Mouse (Mus musculus) hindbrain, embryonic 16.5 days (tissue): ENCODE results near the gene Rnf130. TPM values are rescaled to one million over a fixed set of nuclear protein-coding genes. Genes with fewer than 3 reads are reported as not detected.

Source experiments
- ATAC-seq: fragments of 200-750 bp; cut with Nextera tagmentation; 2 replicates; pipeline ENCODE4 v1.8.0; 2017; ENCODE audit warnings: moderate TSS enrichment, moderate library complexity
- H3K27ac ChIP-seq: fragments of 300-500 bp; sonication (generic); 2 replicates; pipeline ENCODE4 v1.5.1; 2014; ENCODE audit warnings: low read depth, mild to moderate bottlenecking, control low read depth, low read length, moderate library complexity
- H3K27me3 ChIP-seq: fragments of 300-500 bp; sonication (generic); replicated peaks from 2 replicates; pipeline ENCODE4 v1.6.1; 2014; ENCODE audit warnings: low read length; ENCODE audit not compliant: control insufficient read depth, insufficient read depth
- H3K36me3 ChIP-seq: fragments of 300-500 bp; sonication (generic); 2 replicates; pipeline ENCODE4 v1.6.1; 2014; ENCODE audit warnings: mild to moderate bottlenecking, low read length, moderate library complexity, mixed read lengths; ENCODE audit not compliant: control insufficient read depth, insufficient read depth
- H3K4me1 ChIP-seq: fragments of 300-500 bp; sonication (generic); 2 replicates; pipeline ENCODE4 v1.6.1; 2014; ENCODE audit warnings: low read depth, low read length; ENCODE audit not compliant: control insufficient read depth, insufficient read depth
- H3K4me2 ChIP-seq: fragments of 300-500 bp; sonication (generic); 2 replicates; pipeline ENCODE4 v1.6.1; 2014; ENCODE audit warnings: mild to moderate bottlenecking, low read length, control low read depth, moderate library complexity
- H3K4me3 ChIP-seq: fragments of 300-500 bp; sonication (generic); 2 replicates; pipeline ENCODE4 v1.5.1; 2014; ENCODE audit warnings: mild to moderate bottlenecking, low read length, control low read depth, moderate library complexity
- H3K9ac ChIP-seq: fragments of 300-500 bp; sonication (generic); 2 replicates; pipeline ENCODE4 v1.6.1; 2014; ENCODE audit warnings: low read depth, mild to moderate bottlenecking, control low read depth, low read length, moderate library complexity
- H3K9me3 ChIP-seq: fragments of 300-500 bp; sonication (generic); 2 replicates; pipeline ENCODE4 v1.6.1; 2014; ENCODE audit warnings: mild to moderate bottlenecking, low read length, moderate library complexity; ENCODE audit not compliant: control insufficient read depth
- WGBS: fragments of 180-500 bp; shearing (Covaris S2); extraction: QIAGEN DNeasy Blood & Tissue Kit; methylation state at CpG from one replicate; pipeline ENCODE4 v1.1.7; 2014; 5-methylcytosine and 5-hydroxymethylcytosine counted together
- polyA plus RNA-seq: library from polyadenylated mRNA; unstranded; fragments of >200 nt; fragmentation: Nextera tagmentation; extraction: Ambion mirVana; gene quantifications from 2 replicates; pipeline ENCODE4 v1.2.1, GENCODE M21; 2015

Rnf130 gene
- polyA plus RNA-seq, 1 experiment from 2014 or later: 32.6 TPM

DNA sequence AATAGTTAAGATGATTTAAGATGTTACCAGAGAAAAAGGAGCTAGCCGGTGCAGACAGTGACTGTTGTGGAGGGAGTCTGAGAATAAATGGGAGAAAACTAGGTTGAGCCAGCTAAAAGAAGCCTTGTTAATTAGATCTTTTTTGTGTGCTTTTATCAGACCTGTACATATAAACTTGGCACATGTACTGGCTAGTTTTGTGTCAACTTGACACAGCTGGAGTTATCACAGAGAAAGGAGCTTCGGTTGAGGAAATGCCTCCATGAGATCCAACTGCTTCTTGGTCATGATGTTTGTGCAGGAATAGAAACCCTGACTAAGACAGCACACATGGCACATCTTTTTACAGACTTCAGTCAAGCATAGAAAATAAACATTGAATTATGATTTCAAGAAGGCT, 32.6 kb downstream of the Rnf130 start:
- Histone ChIP-seq H3K9ac (no peak overlapping the region), H3K4me2 (no peak overlapping the region), H3K9me3 (no peaks in the 10 kb centered on the region), H3K27ac (no peak overlapping the region), H3K4me1 (peaks cover 3% of the 10 kb centered on the region; the same call in 1 of the 2 replicates), H3K27me3 (no peaks in the 10 kb centered on the region), H3K36me3 (peaks cover 3% of the 10 kb centered on the region; the same call in 1 of the 2 replicates), H3K4me3 (no peak overlapping the region)
- ATAC-seq: no peak
- WGBS: 60% methylated on average over 2 of the region's 2 CpGs

DNA sequence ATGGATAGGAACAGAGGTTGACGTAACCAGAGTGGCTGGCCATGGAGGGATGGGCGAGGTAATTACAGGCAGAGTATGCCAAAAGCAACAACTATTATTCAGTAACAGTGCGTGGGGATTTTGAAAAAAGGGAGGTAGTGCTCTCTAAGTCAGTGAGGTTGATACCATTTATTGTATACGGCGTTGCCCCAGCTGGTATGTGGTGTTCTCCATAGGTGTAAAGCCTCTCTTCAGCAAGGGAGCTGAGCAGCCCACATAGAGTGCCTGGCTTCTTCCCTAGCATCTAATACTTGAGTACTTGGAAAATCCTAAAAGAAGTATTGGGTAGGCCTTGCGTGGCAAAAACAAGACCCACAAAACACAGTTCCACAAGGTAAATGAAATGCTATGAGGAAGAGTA, 33.1 kb downstream of the Rnf130 start:
- Histone ChIP-seq H3K27ac (no peak overlapping the region), H3K36me3 (peaks cover 3% of the 10 kb centered on the region; the same call in 1 of the 2 replicates), H3K9me3 (no peaks in the 10 kb centered on the region), H3K27me3 (no peaks in the 10 kb centered on the region), H3K4me3 (no peak overlapping the region), H3K4me1 (peaks cover 3% of the 10 kb centered on the region; the same call in 1 of the 2 replicates), H3K4me2 (no peak overlapping the region), H3K9ac (no peak overlapping the region)
- WGBS: 94% methylated on average over 6 of the region's 6 CpGs
- ATAC-seq: no peak

DNA sequence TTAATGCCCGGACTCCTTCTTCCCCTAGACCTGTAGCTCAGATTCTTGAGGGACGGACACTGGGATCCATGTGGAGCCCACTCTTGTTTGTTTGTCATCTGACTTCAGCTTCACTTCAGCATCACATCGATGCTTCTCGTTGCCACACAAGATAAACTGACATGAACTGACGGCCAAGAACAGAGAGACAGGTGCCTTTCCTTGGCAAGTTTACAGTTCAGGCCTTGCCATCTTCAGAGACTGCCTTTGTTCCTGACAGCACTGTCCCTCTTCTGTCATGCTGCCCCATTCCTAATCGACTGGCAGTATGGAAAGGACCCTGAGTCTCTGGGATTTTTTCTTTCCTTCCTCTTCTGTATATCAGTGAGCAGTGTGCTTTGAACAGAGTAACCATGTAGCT, 33.9 kb downstream of the Rnf130 start:
- WGBS: 76% methylated on average over 6 of the region's 6 CpGs
- no peaks in the 10 kb centered on the region for H3K27me3 ChIP-seq
- no peak for ATAC-seq
- H3K4me1 ChIP-seq: peaks cover 3% of the 10 kb centered on the region; the same call in 1 of the 2 replicates
- no peak overlapping the region for H3K27ac ChIP-seq
- H3K9ac ChIP-seq: no peak overlapping the region
- no peak overlapping the region for H3K4me3 ChIP-seq
- no peaks in the 10 kb centered on the region for H3K9me3 ChIP-seq
- H3K4me2 ChIP-seq: no peak overlapping the region
- no peaks in the 10 kb centered on the region; the same call in 1 of the 2 replicates for H3K36me3 ChIP-seq

DNA sequence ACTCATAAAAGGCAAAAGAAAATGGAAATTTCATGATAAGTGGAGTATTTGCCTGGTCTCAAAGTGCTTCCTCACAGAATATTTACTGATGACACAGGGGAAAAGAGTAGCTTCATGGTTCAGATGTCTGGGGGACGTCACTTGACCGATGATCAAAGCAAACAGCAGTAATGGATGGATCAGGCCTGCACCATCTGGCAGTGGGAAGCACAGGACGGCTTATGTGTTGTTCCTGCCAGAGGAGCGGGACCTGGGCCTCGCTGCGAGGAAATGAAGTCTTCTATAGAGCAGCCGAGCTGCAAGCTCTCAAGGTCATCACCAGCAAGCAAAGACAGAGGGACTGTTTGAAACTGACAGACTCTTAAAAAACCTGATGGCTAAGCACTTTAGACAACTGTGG, 37.0 kb downstream of the Rnf130 start:
- H3K4me3 ChIP-seq: no peak overlapping the region
- H3K27ac ChIP-seq: peak overlapping the region; percentile 23; the same call in 1 of the 2 replicates
- no peak overlapping the region for H3K4me2 ChIP-seq

DNA sequence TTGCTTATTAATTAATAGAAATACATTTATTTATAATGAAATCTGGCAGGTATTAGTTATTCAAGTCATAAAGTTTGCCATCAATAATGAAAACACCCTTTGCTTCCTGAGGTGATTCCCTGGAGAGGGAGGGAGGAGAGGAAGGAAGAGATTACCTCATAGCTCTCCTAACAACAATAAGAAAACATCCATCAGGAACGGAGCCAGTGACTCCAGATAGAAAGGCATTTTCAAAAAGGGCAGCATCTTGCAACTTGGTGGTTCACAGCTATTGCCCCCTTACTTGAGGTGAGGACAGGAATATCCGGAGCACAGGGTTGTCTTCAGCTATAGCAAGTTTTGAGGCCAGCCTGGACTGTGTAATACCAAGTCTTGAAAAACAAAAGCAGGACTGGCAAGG, 40.9 kb downstream of the Rnf130 start:
- Histone ChIP-seq H3K27ac (no peak overlapping the region), H3K36me3 (no peaks in the 10 kb centered on the region), H3K4me3 (no peak overlapping the region), H3K9me3 (no peaks in the 10 kb centered on the region), H3K9ac (no peak overlapping the region), H3K4me2 (no peak overlapping the region), H3K4me1 (peaks cover 3% of the 10 kb centered on the region; the same call in 1 of the 2 replicates), H3K27me3 (no peaks in the 10 kb centered on the region)
- 60% methylated on average over 2 of the region's 2 CpGs for WGBS
- no peak for ATAC-seq

More for the DNA sequence above, 37.0 kb downstream of the Rnf130 start:
- Histone ChIP-seq H3K9me3 (no peaks in the 10 kb centered on the region), H3K9ac (no peak overlapping the region), H3K27me3 (no peaks in the 10 kb centered on the region), H3K36me3 (no peaks in the 10 kb centered on the region), H3K4me1 (peaks cover 3% of the 10 kb centered on the region; the same call in 1 of the 2 replicates)
- peak; percentile 53 for ATAC-seq
- 39% methylated on average over 7 of the region's 7 CpGs for WGBS

DNA sequence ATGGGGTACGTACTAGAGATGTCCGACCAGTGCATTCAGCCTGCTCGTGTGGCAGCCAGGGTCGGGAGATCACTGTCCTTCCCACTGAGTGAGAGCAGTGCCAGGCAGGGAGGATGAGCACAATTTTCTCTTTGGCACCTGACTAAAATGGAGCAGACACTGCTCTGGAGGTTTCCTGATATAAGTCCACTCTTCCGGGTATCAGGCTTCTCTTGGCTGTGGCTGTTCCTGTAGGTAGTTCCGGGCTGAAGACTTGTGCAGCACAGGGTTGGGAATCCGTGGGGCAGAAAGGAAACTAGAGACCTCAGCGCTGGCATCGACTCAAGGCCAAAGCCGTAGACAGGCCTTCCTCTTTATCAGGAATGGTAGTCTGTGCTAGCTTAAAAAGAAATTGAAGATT, 48.7 kb downstream of the Rnf130 start:
- 89% methylated on average over 10 of the region's 10 CpGs for WGBS
- Histone ChIP-seq H3K9me3 (no peaks in the 10 kb centered on the region), H3K4me1 (no peaks in the 10 kb centered on the region), H3K4me2 (no peak overlapping the region), H3K27me3 (no peaks in the 10 kb centered on the region), H3K36me3 (no peaks in the 10 kb centered on the region), H3K9ac (no peak overlapping the region), H3K4me3 (no peak overlapping the region), H3K27ac (no peak overlapping the region)
- ATAC-seq: no peak

DNA sequence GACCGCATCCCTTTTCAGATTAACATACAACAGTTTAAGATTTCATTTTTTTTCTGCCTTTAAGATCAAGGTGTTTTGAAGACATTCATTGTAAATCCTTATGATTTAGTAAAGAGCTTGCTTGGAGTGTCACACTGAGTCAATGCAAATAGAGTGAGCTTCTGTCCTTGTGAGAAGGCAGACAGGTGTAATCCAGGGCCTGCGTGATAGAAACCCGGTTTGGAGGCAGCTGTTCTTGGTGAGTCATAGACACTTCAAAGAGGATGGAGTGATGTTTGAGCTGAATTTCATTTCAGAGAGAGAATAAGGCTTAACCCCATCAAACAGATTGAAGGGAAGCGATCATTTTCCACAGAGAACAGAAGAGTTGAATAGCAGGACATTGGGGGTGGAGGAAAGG, 51.6 kb downstream of the Rnf130 start:
- Histone ChIP-seq H3K36me3 (no peaks in the 10 kb centered on the region), H3K27me3 (no peaks in the 10 kb centered on the region), H3K4me3 (no peak overlapping the region), H3K4me2 (no peak overlapping the region), H3K9ac (no peak overlapping the region), H3K9me3 (no peaks in the 10 kb centered on the region), H3K27ac (no peak overlapping the region), H3K4me1 (no peaks in the 10 kb centered on the region)
- WGBS: 92% methylated on average over 4 of the region's 4 CpGs
- no peak for ATAC-seq

DNA sequence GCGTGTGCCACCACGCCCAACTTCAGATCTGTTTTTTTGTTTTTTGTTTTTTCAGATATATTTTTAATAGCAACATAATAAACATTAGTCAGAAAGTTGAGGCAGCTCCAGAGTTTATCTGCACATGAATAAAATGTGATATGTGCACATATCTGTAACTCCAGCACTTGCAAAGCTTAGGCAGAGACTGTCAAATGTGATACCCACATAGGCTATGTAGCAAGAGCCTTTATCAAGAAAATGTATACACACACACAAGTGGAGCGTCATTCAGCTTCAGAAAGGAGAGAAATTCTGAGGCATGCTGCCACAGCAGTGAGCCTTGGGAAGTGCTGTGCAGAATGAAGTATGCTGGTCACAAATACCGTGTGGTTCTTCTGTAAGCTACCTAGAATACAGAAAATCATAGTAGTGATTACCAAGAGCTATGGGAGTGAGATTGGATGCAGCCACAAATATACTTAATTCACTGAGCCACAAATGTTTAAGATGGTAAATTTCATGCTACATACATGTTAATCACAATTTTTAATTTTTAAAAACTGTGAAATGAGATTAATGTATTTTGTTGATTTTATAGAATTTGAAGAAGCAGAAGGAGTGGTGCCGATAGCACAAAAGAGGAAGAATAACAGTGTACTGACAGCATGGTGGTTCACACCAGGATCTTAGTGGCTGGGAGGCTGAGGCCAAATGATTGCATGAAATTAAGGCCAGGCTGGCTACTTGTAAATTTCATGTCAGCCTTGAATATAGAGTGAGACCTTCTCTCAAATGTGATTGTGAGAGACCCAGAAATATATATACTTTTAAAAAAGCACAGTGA, 56.4 kb downstream of the Rnf130 start:
- WGBS: 91% methylated on average over 5 of the region's 5 CpGs
- H3K27ac ChIP-seq: no peak overlapping the region
- no peak for ATAC-seq
- H3K27me3 ChIP-seq: no peaks in the 10 kb centered on the region
- H3K4me3 ChIP-seq: no peak overlapping the region
- no peaks in the 10 kb centered on the region for H3K36me3 ChIP-seq
- H3K9me3 ChIP-seq: no peaks in the 10 kb centered on the region
- no peak overlapping the region for H3K4me2 ChIP-seq
- H3K4me1 ChIP-seq: no peaks in the 10 kb centered on the region
- H3K9ac ChIP-seq: no peak overlapping the region

DNA sequence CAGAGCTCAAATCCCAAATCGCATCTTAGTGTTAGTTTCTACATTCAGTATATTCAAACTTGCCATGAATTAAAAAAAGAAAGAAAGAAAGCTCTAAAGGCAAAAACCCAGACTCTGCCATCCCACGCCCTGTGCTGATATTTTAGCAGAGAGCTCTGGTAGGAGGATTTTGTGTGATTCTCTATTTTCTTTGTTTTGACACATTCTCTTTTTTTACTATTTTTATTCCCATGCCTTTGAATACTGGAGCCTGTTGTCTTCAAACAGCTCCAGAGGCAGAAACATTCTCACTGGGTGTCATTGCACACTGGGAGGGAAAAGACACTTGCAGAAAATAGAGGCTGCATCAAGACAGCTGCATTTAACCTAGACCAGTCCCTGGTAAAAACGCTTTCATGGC, 61.1 kb downstream of the Rnf130 start:
- no peaks in the 10 kb centered on the region for H3K9me3 ChIP-seq
- H3K4me2 ChIP-seq: no peak overlapping the region
- peaks cover 7% of the 10 kb centered on the region for H3K4me1 ChIP-seq
- no peak for ATAC-seq
- no peak overlapping the region for H3K27ac ChIP-seq
- no peak overlapping the region for H3K4me3 ChIP-seq
- peaks cover 14% of the 10 kb centered on the region for H3K36me3 ChIP-seq
- H3K27me3 ChIP-seq: no peaks in the 10 kb centered on the region
- WGBS: 93% methylated on average over 3 of the region's 3 CpGs
- H3K9ac ChIP-seq: no peak overlapping the region
